Mouse (Mus musculus) adrenal gland, postnatal 14 days (tissue): ENCODE results near the gene Trem2. TPM values are rescaled to one million over a fixed set of nuclear protein-coding genes. Genes with fewer than 3 reads are reported as not detected.

Experiments used
- total RNA-seq: library from RNA; stranded (reverse); gene quantifications from 2 replicates; pipeline ENCODE4 v1.2.3, GENCODE M21; 2021

Gene Trem2
- total RNA-seq, 1 experiment from 2014 or later, result 2.4 TPM

Other genes with a start within 250 kb of the Trem2 start
- gene 9830107B12Rik, start 200.1 kb upstream of the Trem2 start, total RNA-seq, result 0.15 TPM in 1 of 2 replicates, not detected in the other
- 0.38 TPM in 1 of 2 replicates, not detected in the other for gene A530064D06Rik, start 179.1 kb upstream of the Trem2 start, total RNA-seq
- 0.11 TPM in 2 replicates for gene Trem1, start 113.6 kb upstream of the Trem2 start, total RNA-seq
- 0.48 TPM in 1 of 2 replicates, not detected in the other for gene Trem3, start 98.6 kb upstream of the Trem2 start, total RNA-seq
- gene Treml4, start 82.1 kb upstream of the Trem2 start, total RNA-seq, result 0.89 and 1.8 TPM in 2 replicates
- gene Treml2, start 46.9 kb upstream of the Trem2 start, total RNA-seq, result 0.93 and 5.6 TPM in 2 replicates
- 0.19 and 0.45 TPM in 2 replicates for gene B430306N03Rik, start 30.3 kb upstream of the Trem2 start, total RNA-seq
- gene Treml1, start 13.5 kb downstream of the Trem2 start, total RNA-seq, result 0.30 and 0.48 TPM in 2 replicates
- 33.1 and 35.8 TPM in 2 replicates for gene Nfya, start 63.5 kb downstream of the Trem2 start, total RNA-seq
- 18.7 and 22.9 TPM in 2 replicates for gene Oard1, start 63.6 kb downstream of the Trem2 start, total RNA-seq
- gene Apobec2, start 86.5 kb downstream of the Trem2 start, total RNA-seq, result 2.3 and 3.0 TPM in 2 replicates
- 1.9 and 4.6 TPM in 2 replicates for gene Tspo2, start 105.1 kb downstream of the Trem2 start, total RNA-seq
- gene Unc5cl, start 108.5 kb downstream of the Trem2 start, total RNA-seq, result 0.11 and 0.56 TPM in 2 replicates